Mouse (Mus musculus) stomach, embryonic 16.5 days (tissue): ENCODE results near the gene Galnt10. TPM values are rescaled to one million over a fixed set of nuclear protein-coding genes. Genes with fewer than 3 reads are reported as not detected.

ENCODE experiments used
- ATAC-seq: fragments of 200-750 bp; cut with Nextera tagmentation; 2 replicates; pipeline ENCODE4 v1.8.0; 2017; ENCODE audit warnings: moderate number of reproducible peaks, moderate TSS enrichment; ENCODE audit not compliant: insufficient read depth, low FRiP score
- H3K27ac ChIP-seq: fragments of 300-500 bp; sonication (generic); 2 replicates; pipeline ENCODE4 v1.5.1; 2014; ENCODE audit warnings: low read length
- H3K27me3 ChIP-seq: fragments of 300-500 bp; sonication (generic); 2 replicates; pipeline ENCODE4 v1.6.1; 2014; ENCODE audit warnings: low read length, control low read depth, mixed read lengths; ENCODE audit not compliant: control insufficient read depth, insufficient read depth
- H3K36me3 ChIP-seq: fragments of 300-500 bp; sonication (generic); 2 replicates; pipeline ENCODE4 v1.6.1; 2014; ENCODE audit warnings: low read length; ENCODE audit not compliant: control insufficient read depth, insufficient read depth
- H3K4me1 ChIP-seq: fragments of 300-500 bp; sonication (generic); 2 replicates; pipeline ENCODE4 v1.6.1; 2014; ENCODE audit warnings: low read length, control low read depth, mixed read lengths; ENCODE audit not compliant: control insufficient read depth, insufficient read depth
- H3K4me2 ChIP-seq: fragments of 300-500 bp; sonication (generic); 2 replicates; pipeline ENCODE4 v1.6.1; 2014; ENCODE audit warnings: low read depth, low read length, mixed read lengths
- H3K4me3 ChIP-seq: fragments of 300-500 bp; sonication (generic); replicated peaks from 2 replicates; pipeline ENCODE4 v1.5.1; 2014; ENCODE audit warnings: mild to moderate bottlenecking, low read length
- H3K9ac ChIP-seq: fragments of 300-500 bp; sonication (generic); 2 replicates; pipeline ENCODE4 v1.6.1; 2014; ENCODE audit warnings: low read length
- H3K9me3 ChIP-seq: fragments of 300-500 bp; sonication (generic); replicated peaks from 2 replicates; pipeline ENCODE4 v1.6.1; 2016; ENCODE audit warnings: low read length, control low read depth; ENCODE audit not compliant: control insufficient read depth
- WGBS: fragments of 180-500 bp; shearing (Covaris S2); extraction: QIAGEN DNeasy Blood & Tissue Kit; methylation state at CpG from one replicate; pipeline ENCODE4 v1.1.7; 2014; 5-methylcytosine and 5-hydroxymethylcytosine counted together
- polyA plus RNA-seq: library from polyadenylated mRNA; unstranded; fragments of >200 nt; fragmentation: Nextera tagmentation; extraction: Ambion mirVana; gene quantifications from 2 replicates; pipeline ENCODE4 v1.2.1, GENCODE M21; 2015

Gene Galnt10
- polyA plus RNA-seq, 1 experiment from 2014 or later = 17.4 TPM

DNA sequence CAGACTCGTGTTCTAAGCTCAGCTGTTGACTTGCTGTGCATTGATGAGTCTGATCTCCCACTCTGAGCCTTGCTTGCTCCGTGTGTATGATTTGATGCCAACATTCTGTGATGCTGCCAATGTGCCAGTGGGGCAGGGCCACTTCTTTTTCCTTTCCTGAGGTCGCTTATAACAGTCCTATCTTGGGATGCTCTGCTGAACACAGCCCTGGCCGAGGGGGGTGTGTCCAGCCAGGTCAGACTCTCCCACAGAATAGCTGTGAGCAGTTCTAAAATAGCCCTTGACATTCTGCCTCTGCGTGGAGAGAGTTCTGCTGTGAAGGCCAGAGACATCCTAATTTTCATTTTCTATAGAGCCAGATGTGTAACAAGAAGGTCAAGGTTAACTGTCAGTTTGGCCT lies 2.2 kb downstream of the Galnt10 start:
- H3K4me3 ChIP-seq = no peak overlapping the region
- H3K4me2 ChIP-seq = no peak overlapping the region
- no peak overlapping the region for H3K27ac ChIP-seq
- H3K4me1 ChIP-seq = peaks cover 27% of the 10 kb centered on the region
- no peak overlapping the region for H3K9ac ChIP-seq
- H3K27me3 ChIP-seq = no peaks in the 10 kb centered on the region
- 74% methylated on average over 5 of the region's 5 CpGs for WGBS
- ATAC-seq = no peak
- H3K36me3 ChIP-seq = no peaks in the 10 kb centered on the region
- no peaks in the 10 kb centered on the region for H3K9me3 ChIP-seq

DNA sequence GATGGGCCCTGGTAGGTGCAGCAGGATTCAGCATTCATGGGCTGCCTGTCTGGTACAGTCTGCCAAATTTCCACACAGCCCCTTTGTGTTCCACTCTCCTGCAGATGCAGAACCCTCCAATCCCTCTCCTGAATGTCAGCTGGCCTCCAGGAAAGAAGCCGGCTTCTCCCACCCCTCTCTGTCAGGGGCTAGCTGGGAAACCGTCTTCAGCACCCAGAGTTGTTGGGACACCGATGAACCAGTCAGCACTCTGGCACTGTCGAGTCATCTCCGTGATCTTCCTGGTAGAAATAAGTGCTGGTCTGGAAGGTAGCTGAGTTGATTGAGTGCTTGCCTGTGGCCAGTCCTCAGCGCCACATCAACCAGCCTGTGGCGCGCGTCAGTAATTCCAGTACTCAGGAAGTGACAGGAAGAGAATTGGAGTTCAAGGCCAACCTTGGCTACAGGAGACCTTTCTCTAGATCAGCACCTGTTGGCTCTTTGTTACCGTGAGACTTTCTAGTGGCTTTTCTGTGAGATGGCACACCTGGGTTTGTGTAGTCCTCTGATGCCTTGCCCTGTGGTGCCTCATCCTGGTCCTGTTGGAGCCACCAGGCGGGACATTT lies 3.1 kb downstream of the Galnt10 start:
- ATAC-seq = no peak
- H3K27me3 ChIP-seq = no peaks in the 10 kb centered on the region
- H3K36me3 ChIP-seq = no peaks in the 10 kb centered on the region
- H3K9me3 ChIP-seq = no peaks in the 10 kb centered on the region
- 87% methylated on average over 11 of the region's 11 CpGs for WGBS
- H3K4me3 ChIP-seq = no peak overlapping the region
- H3K27ac ChIP-seq = no peak overlapping the region
- H3K4me1 ChIP-seq = peaks cover 27% of the 10 kb centered on the region
- no peak overlapping the region for H3K9ac ChIP-seq
- H3K4me2 ChIP-seq = no peak overlapping the region

DNA sequence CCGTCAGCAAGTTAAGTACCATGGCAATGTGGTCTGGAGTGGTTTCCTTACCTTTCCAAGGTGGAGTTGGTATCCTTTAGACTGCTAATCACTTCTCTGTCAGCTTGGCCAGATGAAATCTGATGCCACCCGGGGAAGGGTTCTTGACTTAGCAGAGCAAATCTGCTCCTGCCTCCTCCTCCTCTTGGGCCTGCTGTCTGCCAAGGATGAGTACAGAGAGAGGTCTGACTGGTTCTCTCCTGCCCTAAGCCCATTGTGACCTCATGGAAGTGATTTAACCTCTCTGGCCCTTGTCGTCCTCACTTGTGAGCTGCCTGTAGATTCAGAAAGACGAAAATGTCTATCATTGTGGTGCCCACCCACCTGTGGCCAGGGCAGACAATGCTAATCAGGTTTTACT lies 4.0 kb downstream of the Galnt10 start:
- ATAC-seq = no peak
- Histone ChIP-seq H3K9me3 (no peaks in the 10 kb centered on the region), H3K27ac (no peak overlapping the region), H3K4me2 (no peak overlapping the region), H3K9ac (no peak overlapping the region), H3K27me3 (no peaks in the 10 kb centered on the region), H3K4me1 (peaks cover 27% of the 10 kb centered on the region), H3K36me3 (no peaks in the 10 kb centered on the region), H3K4me3 (no peak overlapping the region)
- WGBS = 69% methylated on average over 4 of the region's 4 CpGs

DNA sequence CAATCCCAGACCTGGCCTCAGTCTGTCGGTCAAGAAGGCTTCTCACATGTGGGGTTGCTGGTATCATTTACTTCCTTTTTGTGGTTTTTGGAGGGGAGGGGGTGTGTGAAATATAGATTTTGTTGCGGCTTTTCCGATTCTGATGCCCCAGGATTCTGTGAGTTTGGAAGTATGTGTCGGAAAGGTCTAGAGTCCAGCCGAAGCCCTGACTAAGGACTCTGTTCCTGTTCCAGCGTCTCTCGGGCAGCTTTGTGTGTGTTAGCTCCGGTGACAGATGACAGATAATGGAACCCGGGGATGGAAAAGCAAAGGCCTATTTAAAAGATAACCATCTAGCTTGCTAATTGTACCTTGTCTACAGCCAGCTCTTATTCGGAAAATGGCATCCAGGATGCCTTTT lies 4.4 kb downstream of the Galnt10 start:
- WGBS = 71% methylated on average over 10 of the region's 10 CpGs
- no peaks in the 10 kb centered on the region for H3K27me3 ChIP-seq

GRCm38 (mm10) chr11:57650867-57651266 lies 5.6 kb downstream of the Galnt10 start:
- Histone ChIP-seq H3K9me3 (no peaks in the 10 kb centered on the region), H3K27me3 (no peaks in the 10 kb centered on the region), H3K36me3 (no peaks in the 10 kb centered on the region), H3K4me1 (peaks cover 42% of the 10 kb centered on the region), H3K4me3 (no peak overlapping the region), H3K4me2 (peak overlapping the region; percentile 28; the same call in 1 of the 2 replicates), H3K9ac (peak overlapping the region; percentile 19; the same call in 1 of the 2 replicates), H3K27ac (no peak overlapping the region)
- no peak for ATAC-seq
- WGBS = 72% methylated on average over 2 of the region's 2 CpGs

More for the DNA sequence above, 4.4 kb downstream of the Galnt10 start:
- no peak overlapping the region for H3K4me2 ChIP-seq
- H3K9me3 ChIP-seq = no peaks in the 10 kb centered on the region
- peaks cover 31% of the 10 kb centered on the region for H3K4me1 ChIP-seq
- no peak overlapping the region for H3K27ac ChIP-seq
- no peak overlapping the region for H3K9ac ChIP-seq
- no peaks in the 10 kb centered on the region for H3K36me3 ChIP-seq
- ATAC-seq = no peak
- H3K4me3 ChIP-seq = no peak overlapping the region

DNA sequence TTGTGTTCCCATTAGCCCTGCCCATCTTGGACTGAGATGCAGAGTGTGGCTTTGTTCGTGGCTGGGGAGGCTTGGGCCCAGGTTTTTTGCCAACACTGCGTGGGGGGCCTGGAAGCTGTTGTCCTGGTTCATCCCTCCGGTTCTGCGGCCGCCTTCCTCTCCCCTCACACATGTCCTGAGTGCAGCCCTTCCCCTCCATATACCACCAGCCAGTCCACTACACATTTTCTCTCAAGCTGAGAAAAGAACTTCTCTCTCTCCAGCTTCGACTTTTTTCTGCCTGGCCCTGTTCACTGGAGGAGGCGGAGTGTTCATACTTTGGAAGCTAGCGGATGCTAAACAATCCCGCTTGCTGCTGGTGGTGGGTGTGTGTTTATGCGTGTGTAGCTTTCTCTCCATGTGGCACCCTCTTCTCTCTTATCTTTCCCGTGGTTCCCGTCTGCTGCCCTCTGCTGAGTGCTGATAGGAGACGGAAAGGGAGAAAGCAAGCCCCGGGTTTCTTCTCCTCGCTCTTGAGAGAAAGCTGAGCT lies 6.1 kb downstream of the Galnt10 start:
- H3K4me2 ChIP-seq = peak overlapping the region; percentile 28

DNA sequence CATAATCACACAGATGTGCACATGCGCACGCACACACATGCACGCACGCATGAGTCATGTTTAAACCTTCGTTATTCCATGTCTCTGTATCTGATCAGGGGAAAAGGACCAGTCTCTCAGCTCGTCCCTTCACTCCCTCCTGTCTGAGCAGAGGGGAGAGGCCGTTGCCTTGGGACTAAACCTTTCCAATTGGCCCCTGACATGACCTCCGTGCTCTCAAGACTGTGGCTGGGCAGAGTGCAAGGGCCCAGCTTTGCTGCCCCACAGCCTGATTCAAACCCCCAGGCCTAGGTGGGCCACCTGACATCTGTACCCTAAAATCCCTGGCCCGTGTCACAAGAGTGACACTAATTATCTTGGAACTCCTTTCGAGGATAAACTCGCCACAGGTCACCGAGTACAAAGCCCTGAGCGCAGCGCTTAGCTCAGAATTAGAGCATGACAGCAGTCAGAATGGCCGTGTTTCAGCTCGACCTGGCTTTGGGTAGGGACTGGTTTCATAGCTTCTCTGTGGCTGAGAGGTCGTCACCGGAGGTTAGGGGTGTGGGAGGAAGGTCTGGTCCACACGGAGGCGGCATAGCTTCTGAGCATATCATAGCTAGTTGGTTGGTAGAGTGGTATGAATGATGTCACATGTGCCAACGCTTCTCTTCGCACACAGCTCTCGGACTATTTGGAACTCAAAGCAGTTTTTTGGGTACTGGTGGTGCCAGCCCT lies 7.1 kb downstream of the Galnt10 start:
- Histone ChIP-seq H3K9me3 (no peaks in the 10 kb centered on the region), H3K4me1 (peaks cover 45% of the 10 kb centered on the region), H3K4me2 (no peak overlapping the region), H3K27me3 (no peaks in the 10 kb centered on the region), H3K4me3 (no peak overlapping the region), H3K27ac (no peak overlapping the region), H3K9ac (no peak overlapping the region), H3K36me3 (no peaks in the 10 kb centered on the region)
- no peak for ATAC-seq
- 84% methylated on average over 23 of the region's 23 CpGs for WGBS

More for the DNA sequence above, 6.1 kb downstream of the Galnt10 start:
- ATAC-seq = peak; percentile 31; the same call in 1 of the 2 replicates
- Histone ChIP-seq H3K4me1 (peaks cover 44% of the 10 kb centered on the region), H3K9ac (peak overlapping the region; percentile 44; the same call in 1 of the 2 replicates), H3K36me3 (no peaks in the 10 kb centered on the region), H3K4me3 (no peak overlapping the region), H3K9me3 (no peaks in the 10 kb centered on the region), H3K27ac (no peak overlapping the region), H3K27me3 (no peaks in the 10 kb centered on the region)
- WGBS = 32% methylated on average over 15 of the region's 15 CpGs

DNA sequence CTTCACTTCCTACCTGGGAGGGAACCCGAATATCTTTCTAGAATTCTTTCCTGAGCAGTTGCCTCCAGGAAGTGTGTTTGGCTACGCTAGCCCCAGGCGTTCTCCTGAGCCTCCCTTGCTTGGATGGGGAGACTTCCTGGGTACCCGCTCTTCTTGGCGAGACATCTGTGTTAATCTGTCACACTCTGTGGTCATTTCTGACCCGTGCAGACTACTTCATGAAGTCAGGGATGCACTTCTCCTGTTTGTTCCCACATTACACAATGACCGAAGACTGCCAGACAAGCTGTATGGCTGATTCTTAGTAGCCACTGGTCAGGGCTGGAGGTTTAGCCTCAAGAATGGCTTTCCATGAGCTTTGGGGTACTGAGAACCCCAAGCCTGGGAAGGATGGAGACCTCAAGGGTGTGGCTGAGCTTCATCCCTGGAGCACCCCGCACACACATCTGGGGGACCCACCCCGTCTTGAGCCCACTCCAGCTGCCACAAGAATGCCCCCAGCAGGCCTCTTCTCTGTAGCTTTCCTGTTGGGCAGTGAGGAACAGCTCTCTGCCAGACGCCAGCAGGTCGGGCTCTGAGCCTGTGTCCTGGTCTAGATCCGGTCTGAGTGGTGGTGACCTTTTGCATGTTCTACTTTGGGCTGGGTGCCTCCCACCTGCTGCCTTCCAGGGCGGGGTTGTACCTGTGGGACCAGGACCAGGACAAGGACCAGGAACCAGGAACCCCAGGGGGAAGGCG lies 7.8 kb downstream of the Galnt10 start:
- WGBS = 88% methylated on average over 14 of the region's 14 CpGs
- Histone ChIP-seq H3K4me3 (no peak overlapping the region), H3K27ac (no peak overlapping the region), H3K36me3 (no peaks in the 10 kb centered on the region), H3K4me1 (peaks cover 52% of the 10 kb centered on the region), H3K9ac (no peak overlapping the region), H3K4me2 (no peak overlapping the region), H3K9me3 (no peaks in the 10 kb centered on the region), H3K27me3 (no peaks in the 10 kb centered on the region)
- ATAC-seq = no peak

GRCm38 (mm10) chr11:57653796-57654195 lies 8.6 kb downstream of the Galnt10 start:
- no peak overlapping the region for H3K27ac ChIP-seq
- no peak overlapping the region for H3K9ac ChIP-seq
- H3K4me1 ChIP-seq = peaks cover 53% of the 10 kb centered on the region
- H3K4me2 ChIP-seq = no peak overlapping the region
- whole genome bisulfite sequencing = 74% methylated on average over 5 of the region's 5 CpGs
- no peak for ATAC-seq
- no peaks in the 10 kb centered on the region for H3K36me3 ChIP-seq
- H3K4me3 ChIP-seq = no peak overlapping the region
- H3K9me3 ChIP-seq = no peaks in the 10 kb centered on the region
- no peaks in the 10 kb centered on the region for H3K27me3 ChIP-seq
